Mouse (Mus musculus) C2C12 (cell line): ENCODE data around the gene Isg20l2. TPM values are rescaled to one million over a fixed set of nuclear protein-coding genes. Genes with fewer than 3 reads are reported as not detected.

ENCODE experiments used
- H3K27me3 ChIP-seq: one replicate; pipeline ENCODE4 v1.6.1; 2011; ENCODE audit not compliant: control insufficient read depth, insufficient read depth, insufficient read length
- H3K36me3 ChIP-seq: one replicate; pipeline ENCODE4 v1.6.1; 2011; ENCODE audit not compliant: control insufficient read depth, insufficient read depth
- H3K4me3 ChIP-seq: one replicate; pipeline ENCODE4 v1.5.1; 2011; ENCODE audit warnings: mild to moderate bottlenecking, control low read depth; ENCODE audit not compliant: poor library complexity, insufficient read depth, severe bottlenecking
- H3K79me2 ChIP-seq: one replicate; pipeline ENCODE4 v1.6.1; 2011; ENCODE audit not compliant: control insufficient read depth, insufficient read depth
- H3K79me3 ChIP-seq: one replicate; pipeline ENCODE4 v1.6.1; 2011; ENCODE audit warnings: low read depth, control low read depth
- H3ac ChIP-seq: one replicate; pipeline ENCODE3; 2011; ENCODE audit warnings: low read depth; ENCODE audit not compliant: control insufficient read depth, insufficient read length
- CEBPB ChIP-seq: IDR thresholded peaks from one replicate; pipeline ENCODE4 v1.6.1; 2011; ENCODE audit warnings: low read depth, mild to moderate bottlenecking, control low read depth, moderate library complexity
- CTCF ChIP-seq: IDR thresholded peaks from one replicate; pipeline ENCODE4 v1.5.1; 2011; ENCODE audit not compliant: control insufficient read depth, insufficient read depth, insufficient read length
- FOSL1 ChIP-seq: IDR thresholded peaks from one replicate; pipeline ENCODE4 v1.8.0; 2011; ENCODE audit warnings: mild to moderate bottlenecking, low read length; ENCODE audit not compliant: poor library complexity, insufficient read depth, severe bottlenecking
- MAX ChIP-seq: IDR thresholded peaks from one replicate; pipeline ENCODE4 v1.6.1; 2011; ENCODE audit warnings: mild to moderate bottlenecking, control low read depth
- MYOD1 ChIP-seq: IDR thresholded peaks from one replicate; pipeline ENCODE4 v1.6.1; 2011; ENCODE audit warnings: low read depth; ENCODE audit not compliant: control insufficient read depth, insufficient read length
- MYOG ChIP-seq: IDR thresholded peaks from one replicate; pipeline ENCODE4 v1.6.1; 2011; ENCODE audit not compliant: control insufficient read depth, insufficient read length; ENCODE audit errors: extremely low read depth
- USF1 ChIP-seq: IDR thresholded peaks from one replicate; pipeline ENCODE4 v1.6.1; 2011; ENCODE audit warnings: low read depth, mild to moderate bottlenecking, control low read depth, moderate library complexity
- polyA plus RNA-seq: library from polyadenylated mRNA; unstranded; fragments of >200 nt; fragmentation: generic; extraction: Trizol; gene quantifications from one replicate; pipeline ENCODE4 v1.2.1, GENCODE M21; 2012; ENCODE audit warnings: missing spikeins

Gene Isg20l2
- polyA plus RNA-seq, 1 experiment, result 25.0 TPM

DNA sequence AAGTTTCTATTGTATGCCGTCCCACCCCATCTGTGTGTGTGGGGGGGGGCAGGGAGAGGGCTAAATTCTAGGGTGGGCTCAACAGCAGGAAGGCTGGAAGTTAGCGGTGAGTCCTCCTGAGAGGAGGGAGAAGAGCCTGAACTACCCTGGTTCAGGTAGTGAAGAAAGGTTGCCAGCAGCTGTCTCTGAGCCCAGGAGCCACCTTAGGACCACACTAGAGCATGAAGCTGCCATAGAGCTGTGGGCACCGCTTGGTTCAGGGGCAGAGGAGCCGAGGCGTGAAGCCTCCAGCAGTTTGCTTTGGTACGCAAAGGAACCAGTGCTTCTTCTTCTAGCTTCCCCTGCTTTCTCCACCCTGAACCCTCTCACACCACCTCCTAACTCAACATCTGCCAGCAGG is 53.5 kb downstream of the Isg20l2 start:
- H3ac ChIP-seq, result peak overlapping the region; percentile 69
- peaks cover 6% of the 10 kb centered on the region for H3K36me3 ChIP-seq
- H3K79me2 ChIP-seq, result no peaks in the 10 kb centered on the region
- no peak overlapping the region for H3K4me3 ChIP-seq
- H3K27me3 ChIP-seq, result no peaks in the 10 kb centered on the region
- TF ChIP-seq MYOG, result no peak
- no peak for TF ChIP-seq CEBPB
- no peak for TF ChIP-seq FOSL1
- no peak for TF ChIP-seq MYOD1
- no peak for TF ChIP-seq MAX
- TF ChIP-seq USF1, result no peak
- TF ChIP-seq CTCF, result no peak
- H3K79me3 ChIP-seq, result no peaks in the 10 kb centered on the region

DNA sequence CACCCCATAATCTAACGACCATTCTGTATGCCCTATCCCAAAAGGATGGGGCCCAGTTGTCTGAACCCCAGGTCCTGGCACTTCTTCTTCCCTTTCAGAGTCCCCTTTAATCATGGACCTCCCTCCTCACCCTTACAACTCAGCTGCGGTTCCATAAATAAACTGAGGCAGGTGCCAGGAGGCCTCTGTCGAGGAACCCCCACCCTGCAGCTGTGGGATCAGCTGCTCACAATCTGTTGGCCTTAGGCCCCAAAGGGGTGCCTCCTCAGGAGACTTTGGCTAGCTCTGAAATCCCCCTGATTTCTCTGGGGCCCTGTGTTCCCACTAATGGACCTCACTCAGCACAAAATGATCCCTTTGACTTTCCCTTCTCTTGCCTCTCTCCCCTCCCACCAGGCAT is 54.0 kb downstream of the Isg20l2 start:
- Histone ChIP-seq H3ac (peak overlapping the region; percentile 69), H3K27me3 (no peaks in the 10 kb centered on the region), H3K79me3 (no peaks in the 10 kb centered on the region), H3K4me3 (no peak overlapping the region), H3K79me2 (no peaks in the 10 kb centered on the region), H3K36me3 (peaks cover 2% of the 10 kb centered on the region)
- TF ChIP-seq CEBPB (no peak), FOSL1 (no peak), CTCF (no peak), MYOD1 (peak; percentile 16), USF1 (no peak), MAX (no peak)

DNA sequence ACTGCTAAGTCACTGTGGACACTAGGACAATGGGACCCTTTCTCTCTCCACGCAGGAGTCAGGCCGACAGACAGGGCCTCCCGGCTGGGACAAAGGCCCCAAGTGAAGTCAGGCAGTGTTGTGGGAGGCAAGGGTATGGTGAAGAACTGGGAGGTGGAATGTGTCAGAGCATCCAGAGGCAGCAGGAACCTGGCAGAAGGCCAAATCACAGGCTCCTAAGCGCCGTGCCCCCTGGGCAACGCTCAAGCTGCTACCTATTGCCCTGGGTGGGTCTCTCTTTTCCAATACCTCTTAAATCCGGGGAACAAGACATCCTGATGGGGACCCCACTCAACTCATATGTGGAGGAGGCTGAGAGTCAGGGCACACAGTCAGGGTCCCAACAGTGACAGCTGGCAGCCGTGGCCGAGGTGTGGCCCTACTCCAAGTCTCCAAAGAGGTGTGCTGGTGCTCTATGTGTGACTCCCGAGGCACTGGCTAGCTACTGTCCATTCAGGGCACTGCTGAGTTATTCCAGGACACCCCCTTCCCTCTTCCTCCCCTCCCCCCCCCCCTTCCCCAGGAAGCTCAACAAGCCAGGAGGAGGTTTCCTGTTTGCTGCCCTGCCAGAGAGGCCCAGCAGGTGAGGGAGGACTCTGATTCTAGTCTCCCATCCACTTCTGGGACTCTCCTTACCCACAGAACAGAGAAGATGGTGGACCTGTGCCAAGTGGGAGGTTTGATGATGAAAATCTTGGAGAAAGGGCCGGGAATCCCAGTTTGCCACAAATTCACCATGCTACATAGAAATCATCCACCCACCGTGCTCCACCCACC is 55.6 kb downstream of the Isg20l2 start:
- H3K27me3 ChIP-seq, result no peaks in the 10 kb centered on the region
- no peak overlapping the region for H3ac ChIP-seq
- H3K36me3 ChIP-seq, result no peaks in the 10 kb centered on the region
- no peak overlapping the region for H3K4me3 ChIP-seq
- H3K79me3 ChIP-seq, result no peaks in the 10 kb centered on the region
- no peaks in the 10 kb centered on the region for H3K79me2 ChIP-seq
- TF ChIP-seq CTCF, result no peak
- TF ChIP-seq USF1, result no peak
- TF ChIP-seq CEBPB, result no peak

DNA sequence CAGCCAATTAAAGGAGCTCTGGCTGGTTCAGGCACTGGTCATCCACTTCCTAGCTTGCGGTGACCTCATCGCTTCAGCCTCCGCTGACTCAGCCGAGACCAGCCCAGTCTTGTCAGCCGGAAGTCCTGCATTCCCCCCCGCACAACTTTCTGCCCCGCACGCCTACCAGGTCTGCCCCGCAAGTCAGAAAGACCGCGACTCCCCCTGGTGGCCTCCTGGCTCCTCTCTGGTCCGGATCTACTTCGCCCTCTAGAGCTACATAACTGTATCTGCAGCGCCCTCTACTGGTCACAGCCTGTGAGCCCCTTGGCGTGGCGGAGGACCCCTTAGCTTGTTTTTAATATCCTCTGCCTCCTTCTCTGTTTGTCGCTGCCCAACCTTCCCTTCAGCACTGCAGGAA is 56.8 kb downstream of the Isg20l2 start:
- Histone ChIP-seq H3K4me3 (no peak overlapping the region), H3K27me3 (no peaks in the 10 kb centered on the region)

DNA sequence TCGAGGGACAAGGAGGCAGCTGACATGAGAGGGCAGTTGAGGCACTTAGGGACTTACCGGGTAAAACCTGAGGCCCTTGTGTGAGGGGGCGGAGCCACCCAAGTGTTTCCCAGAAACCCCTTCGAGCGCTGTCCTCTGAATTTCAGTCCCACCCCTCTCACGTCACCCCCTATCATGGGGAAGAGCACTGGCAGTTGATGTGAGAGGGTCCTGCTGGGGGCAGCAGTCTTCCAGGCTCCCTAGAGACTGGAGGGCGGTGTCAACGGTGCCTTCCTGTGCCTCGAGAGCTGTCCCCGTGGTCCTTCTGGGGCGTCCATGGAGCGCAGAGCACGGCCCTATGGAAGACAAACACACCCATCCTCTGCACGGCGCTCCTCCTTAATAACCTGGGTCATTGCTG is 57.5 kb downstream of the Isg20l2 start:
- no peaks in the 10 kb centered on the region for H3K79me2 ChIP-seq
- no peak for TF ChIP-seq USF1
- no peak for TF ChIP-seq CTCF
- no peaks in the 10 kb centered on the region for H3K27me3 ChIP-seq
- no peaks in the 10 kb centered on the region for H3K79me3 ChIP-seq
- no peak overlapping the region for H3ac ChIP-seq
- no peaks in the 10 kb centered on the region for H3K36me3 ChIP-seq
- H3K4me3 ChIP-seq, result no peak overlapping the region

More for the DNA sequence above, 56.8 kb downstream of the Isg20l2 start:
- Histone ChIP-seq H3ac (no peak overlapping the region), H3K79me3 (no peaks in the 10 kb centered on the region), H3K36me3 (no peaks in the 10 kb centered on the region), H3K79me2 (no peaks in the 10 kb centered on the region)
- TF ChIP-seq CTCF (peak; percentile 83), MYOD1 (peak; percentile 7), MYOG (no peak), USF1 (no peak), CEBPB (no peak), FOSL1 (peak; percentile 28)

DNA sequence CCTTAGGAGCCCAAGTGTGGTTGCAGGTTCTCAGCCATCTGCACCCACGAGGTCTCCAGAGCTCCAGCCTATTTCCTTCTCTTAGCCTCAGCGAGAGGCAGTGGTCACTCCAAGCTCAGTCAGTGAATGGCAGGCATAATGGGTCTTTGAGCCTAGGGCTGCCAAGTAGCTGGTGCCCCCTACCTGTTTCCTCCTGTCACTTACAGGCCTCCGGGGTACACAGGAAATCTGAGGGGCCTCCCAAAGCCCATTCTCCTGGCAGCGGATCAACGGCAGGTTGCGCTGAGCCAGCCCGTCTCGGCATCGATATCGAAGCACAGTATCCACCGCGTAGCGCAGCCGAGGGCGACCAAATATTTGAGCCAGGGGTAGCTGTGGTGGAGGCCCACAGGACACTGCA is 58.0 kb downstream of the Isg20l2 start:
- H3K27me3 ChIP-seq, result no peaks in the 10 kb centered on the region
- no peak overlapping the region for H3ac ChIP-seq
- H3K36me3 ChIP-seq, result no peaks in the 10 kb centered on the region
- H3K4me3 ChIP-seq, result no peak overlapping the region
- H3K79me2 ChIP-seq, result no peaks in the 10 kb centered on the region
- H3K79me3 ChIP-seq, result no peaks in the 10 kb centered on the region
- no peak for TF ChIP-seq USF1
